Mouse (Mus musculus): ENCODE measurements around the gene Serp2.
A peak's percentile ranks its signal among the peaks of the same experiment; 100 is the strongest.

The Serp2 gene

DNA sequence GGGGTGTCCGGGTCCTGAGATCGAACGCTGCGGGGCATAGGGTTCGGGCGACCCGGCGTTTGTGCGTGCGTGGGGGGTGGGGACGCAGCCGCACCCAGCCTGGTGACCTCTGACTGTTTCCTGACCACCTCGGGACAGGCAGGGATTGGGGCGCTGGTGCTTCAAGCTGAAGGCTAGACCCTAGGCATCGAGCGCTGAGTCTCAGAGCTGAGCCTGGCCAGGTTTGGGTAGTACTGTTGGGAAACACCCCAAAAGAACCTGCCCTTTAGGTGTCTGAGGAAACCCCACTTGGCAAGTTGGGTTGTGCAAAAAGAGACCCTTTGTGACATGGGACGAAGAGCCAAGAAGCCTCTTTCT is at the start of gene Serp2:
TSS of gene Serp2 (minus strand) at position 38 of the 357 bp plus-strand sequence.
- DNase-seq (ENCODE audit: extremely low read depth, low read depth) = no peak

DNA sequence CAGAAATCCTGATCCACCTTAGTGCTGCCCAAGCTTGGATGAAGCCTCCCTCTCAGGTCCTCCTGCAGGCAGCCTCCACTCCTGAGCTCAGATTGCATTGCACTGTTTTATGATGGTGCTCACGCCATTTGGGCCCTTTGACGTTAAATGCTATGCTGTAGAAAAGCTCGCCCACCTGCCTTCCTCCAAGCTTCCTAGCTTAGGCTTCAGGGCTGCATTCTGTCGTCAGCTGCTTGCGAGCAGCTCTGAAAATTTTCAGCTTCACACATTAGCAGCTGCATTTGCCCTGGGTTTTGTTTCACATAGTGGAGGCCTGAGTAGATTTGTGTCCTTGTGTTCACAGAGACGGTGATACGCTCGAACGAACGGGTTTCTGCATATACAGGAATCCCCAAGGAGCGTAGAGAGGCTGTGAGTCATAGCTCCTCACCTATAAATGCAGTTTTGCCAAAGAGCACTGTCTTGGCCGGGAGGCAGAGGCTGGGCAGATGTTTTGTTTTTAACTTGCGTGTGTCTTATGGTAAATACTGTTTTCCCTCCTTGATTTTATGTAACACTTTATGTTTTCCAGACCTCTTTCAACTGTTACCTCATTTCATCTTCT is 49.3 kb upstream of the Serp2 start:
- DNase-seq (ENCODE audit: extremely low read depth, low read depth) = no peak

GRCm38 (mm10) chr14:76604012-76604411 is 47.3 kb upstream of the Serp2 start:
- peak; percentile 33 for DNase-seq (ENCODE audit: extremely low read depth, low read depth)

GRCm38 (mm10) chr14:76601654-76602053 is 45.0 kb upstream of the Serp2 start:
- no peak for DNase-seq (ENCODE audit: extremely low read depth, low read depth)

DNA sequence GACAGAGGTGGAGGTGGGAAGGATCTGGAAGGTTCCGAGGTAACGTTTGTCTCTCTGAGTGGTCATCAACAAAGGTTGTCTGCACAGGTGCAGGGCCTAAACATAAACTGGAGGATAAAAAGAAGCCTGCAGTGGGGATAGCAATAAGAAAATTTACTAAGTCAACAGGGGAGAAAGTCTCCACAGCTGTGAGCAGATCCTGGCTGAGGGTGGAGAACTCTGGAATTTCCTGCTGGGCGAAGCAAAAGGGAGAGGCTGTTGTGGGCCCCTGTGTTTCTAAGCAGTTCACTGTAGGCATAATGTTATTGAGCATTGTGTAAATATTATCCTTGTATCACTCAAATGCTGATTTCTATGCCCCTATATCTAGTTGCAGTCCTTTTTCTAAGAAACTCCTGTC is 43.7 kb upstream of the Serp2 start:
- no peak for DNase-seq (ENCODE audit: extremely low read depth, low read depth)

- DNase-seq (ENCODE audit: extremely low read depth, low read depth) = no peak
These were observed 43.0 kb upstream of the Serp2 start for GRCm38 (mm10) chr14:76599706-76600105.

- peak; percentile 33 for DNase-seq (ENCODE audit: extremely low read depth, low read depth)
These were observed 42.0 kb upstream of the Serp2 start for GRCm38 (mm10) chr14:76598518-76599216.

DNA sequence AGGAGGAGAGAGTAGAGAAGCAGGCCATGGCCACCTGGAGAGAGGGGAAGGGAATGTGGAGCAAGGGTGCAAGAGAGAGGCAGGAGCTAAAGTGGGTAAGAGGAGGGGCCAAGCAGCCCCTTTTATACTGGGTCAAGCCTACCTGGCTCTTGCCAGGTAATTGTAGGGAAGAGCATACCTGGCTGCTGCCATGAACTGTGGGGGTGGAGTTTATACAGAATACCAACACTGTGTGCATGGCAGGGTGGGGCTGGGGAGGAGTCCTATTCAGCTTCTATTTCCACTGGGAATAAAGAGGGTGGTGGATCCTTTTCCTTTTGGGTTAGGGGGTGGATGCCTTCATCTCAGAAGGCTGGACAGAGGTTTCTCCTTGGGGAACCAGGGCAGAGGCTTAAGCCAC is 41.1 kb upstream of the Serp2 start:
- DNase-seq (ENCODE audit: extremely low read depth, low read depth) = no peak

GRCm38 (mm10) chr14:76595048-76595859 is 38.6 kb upstream of the Serp2 start:
- DNase-seq (ENCODE audit: extremely low read depth, low read depth) = no peak

DNA sequence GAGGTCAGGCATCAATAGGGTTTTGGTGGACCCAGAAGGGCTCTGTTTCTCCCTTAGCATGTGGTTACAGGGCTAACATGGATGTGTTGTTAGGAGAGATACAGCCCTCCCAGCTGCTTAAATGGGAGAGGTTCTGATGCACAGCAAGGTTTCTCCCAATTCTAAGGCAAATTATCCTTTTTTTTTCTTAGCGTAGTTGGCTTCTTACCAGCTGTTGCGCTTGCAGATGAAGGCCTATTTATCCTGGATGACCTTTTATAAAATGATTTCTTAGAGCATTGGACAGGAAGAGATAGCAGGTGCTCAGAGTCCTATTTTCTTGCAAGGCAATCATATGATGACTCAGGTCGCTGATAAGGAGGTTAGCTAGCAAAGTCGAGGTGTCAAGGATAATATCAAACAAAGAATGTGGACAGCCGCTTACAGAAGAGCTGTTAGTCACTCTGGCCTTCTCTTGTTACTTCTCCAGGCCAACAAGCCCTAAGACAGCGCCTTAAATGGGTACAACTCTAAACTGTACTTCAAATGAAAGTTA is 37.7 kb upstream of the Serp2 start:
- DNase-seq (ENCODE audit: extremely low read depth, low read depth) = no peak

DNA sequence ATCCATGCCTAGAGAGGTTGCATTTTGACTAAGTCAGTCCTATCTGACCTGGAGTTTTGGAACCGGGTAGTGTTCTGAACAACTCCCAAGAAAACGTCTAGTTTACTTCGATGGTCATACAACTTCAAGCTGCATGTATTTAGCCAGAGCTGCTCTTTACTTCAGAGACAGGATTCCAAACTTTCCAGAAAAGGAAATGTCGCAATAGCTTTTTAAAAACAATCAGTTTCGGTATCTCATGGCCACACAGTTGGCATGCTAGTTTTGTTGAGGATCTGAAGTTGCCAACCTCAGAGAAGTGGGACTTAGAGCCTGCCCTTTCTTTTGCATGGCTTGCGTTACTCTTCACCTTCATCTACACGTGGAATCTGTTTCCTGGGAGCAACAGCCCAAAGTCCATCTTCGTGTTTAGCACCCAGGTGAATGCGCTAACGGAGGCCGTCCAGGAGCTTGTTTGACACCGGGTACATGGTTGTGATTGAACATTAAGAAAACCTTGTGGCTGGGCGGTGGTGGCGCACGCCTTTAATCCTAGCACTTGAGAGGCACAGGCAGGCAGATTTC is 37.0 kb upstream of the Serp2 start:
- no peak for DNase-seq (ENCODE audit: extremely low read depth, low read depth)

DNA sequence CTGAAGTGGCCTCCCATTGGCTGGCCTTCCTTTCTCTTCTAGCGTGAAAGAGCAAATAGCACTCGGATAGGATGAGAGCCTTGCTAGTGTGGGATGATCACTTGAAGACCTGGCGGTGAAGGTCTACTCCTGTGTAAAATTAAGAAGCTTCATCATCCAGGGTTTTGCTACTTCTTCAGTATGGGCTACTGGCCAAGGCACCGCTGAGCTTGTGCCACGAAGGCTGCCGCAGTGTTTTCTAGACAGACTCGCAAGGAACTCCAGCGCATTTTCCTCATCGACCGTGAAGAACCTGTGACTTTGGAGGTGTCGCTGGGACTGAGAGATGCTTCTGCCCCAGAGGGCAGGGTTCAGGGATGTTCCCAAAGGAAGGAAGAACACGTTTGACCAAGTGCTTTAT is 36.0 kb upstream of the Serp2 start:
- no peak for DNase-seq (ENCODE audit: extremely low read depth, low read depth)

DNA sequence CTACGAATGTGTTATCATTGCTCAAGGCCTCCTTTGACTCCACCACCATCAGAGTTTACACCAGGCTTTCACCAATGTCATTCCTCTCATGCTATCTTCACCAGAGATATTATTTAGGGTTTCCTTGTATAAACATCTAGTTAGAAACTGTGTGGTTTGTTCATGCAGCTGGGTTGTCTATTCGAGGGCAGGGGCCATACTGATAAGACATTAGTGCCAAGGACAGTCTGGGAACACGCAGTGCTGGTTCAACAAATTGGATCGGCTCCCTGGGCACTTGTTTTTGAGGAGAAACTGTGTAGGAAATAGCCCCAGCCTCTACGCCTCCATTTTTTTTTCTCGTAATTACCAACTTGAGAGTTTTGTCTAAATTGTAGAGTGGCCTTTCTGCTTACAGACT is 35.4 kb upstream of the Serp2 start:
- DNase-seq (ENCODE audit: extremely low read depth, low read depth) = no peak

- no peak for DNase-seq (ENCODE audit: extremely low read depth, low read depth)
These were observed 33.4 kb upstream of the Serp2 start for GRCm38 (mm10) chr14:76590134-76590533.

DNA sequence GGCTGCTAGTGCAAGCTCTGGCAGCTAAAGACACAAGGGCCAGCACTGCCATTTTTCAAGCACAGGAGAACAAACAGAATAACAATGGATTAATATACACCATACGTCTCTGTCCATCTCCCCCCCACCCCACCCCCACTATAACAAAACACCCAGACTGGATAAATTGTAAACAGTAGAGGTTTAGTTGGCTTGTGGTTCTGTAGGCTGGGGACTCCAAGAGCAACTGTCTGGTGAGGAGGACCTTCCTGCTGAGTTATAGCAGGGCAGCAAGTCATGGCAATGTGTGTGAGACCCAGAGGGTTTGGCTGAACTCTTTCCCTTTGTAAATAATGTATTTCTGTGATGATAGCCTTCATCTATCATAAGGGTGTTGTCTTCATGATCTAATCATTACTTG is 33.0 kb upstream of the Serp2 start:
- no peak for DNase-seq (ENCODE audit: extremely low read depth, low read depth)

- DNase-seq (ENCODE audit: extremely low read depth, low read depth) = no peak
These were observed 29.2 kb upstream of the Serp2 start for GRCm38 (mm10) chr14:76585831-76586405.

DNA sequence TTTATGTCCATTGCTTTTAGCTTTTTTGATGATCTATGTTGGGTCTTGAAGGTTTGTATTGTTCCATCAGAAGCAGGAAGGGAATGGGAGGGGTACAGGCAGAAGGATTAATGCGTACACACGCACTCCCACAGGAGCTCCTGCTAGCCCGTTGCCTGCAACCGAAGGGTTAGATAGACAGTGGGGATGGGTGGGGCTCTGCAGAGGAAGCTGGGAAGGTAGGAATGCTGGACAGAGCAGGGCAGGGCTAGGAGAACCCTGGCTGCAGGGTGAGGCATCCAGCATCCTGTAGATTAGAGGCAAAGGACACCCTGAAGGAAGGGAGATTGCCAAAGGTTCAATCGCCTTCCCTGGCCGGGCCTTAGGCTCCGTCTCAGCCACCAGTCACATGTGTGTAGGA is 27.3 kb upstream of the Serp2 start:
- DNase-seq (ENCODE audit: extremely low read depth, low read depth) = no peak

DNA sequence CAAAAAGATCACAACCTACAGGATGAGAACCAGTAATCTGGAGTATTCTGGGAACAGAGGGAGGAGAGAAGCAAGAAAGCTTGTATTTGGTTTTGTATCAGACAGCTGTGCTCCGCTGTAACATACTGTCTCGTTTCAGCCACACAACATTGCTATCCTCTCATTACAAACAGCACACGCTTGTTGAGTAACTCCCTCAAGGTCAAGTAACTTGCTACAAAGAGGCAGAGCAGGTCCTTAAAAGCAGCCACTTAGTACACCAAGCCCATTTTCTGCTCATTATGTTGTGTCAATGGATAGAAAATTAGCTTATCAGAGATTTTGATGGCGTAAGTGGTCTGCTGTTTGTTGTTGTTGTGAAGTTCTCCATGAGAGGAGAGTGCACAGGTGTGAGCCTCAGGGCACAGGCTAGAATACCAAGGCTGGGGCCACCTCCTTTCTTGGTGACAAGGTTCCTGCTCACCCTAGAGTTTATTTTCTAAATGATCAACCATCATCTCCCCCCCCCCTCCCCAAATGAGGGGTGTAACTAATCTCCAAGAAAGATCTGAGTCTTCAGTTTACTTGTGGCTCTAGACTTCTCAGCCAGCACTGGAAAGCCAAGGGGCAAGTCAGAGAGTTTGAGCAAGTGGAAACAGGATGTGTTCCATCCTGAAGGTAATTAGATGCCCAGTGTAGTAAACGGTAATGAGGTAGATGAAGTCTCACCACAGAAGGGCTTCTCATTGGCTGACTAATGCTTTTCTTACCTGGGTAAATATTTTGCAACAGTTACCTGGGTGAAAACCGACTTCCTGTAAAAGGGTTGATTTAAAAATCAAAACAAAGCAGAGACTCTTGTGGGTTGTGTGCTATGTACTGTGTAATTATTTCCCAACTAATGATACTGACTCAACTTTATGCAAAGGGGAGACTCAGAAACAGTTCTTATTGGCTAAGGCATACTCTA is 25.6 kb upstream of the Serp2 start:
- DNase-seq (ENCODE audit: extremely low read depth, low read depth) = no peak

- DNase-seq (ENCODE audit: extremely low read depth, low read depth) = no peak
These were observed 23.0 kb upstream of the Serp2 start for GRCm38 (mm10) chr14:76579660-76580061.

GRCm38 (mm10) chr14:76577840-76578239 is 21.2 kb upstream of the Serp2 start:
- no peak for DNase-seq (ENCODE audit: extremely low read depth, low read depth)

Measured in MEL-GATA-1-ER (cell line).